ENCODE assay signal across 21 mouse cellular contexts in genomic region chr10:127147135-127147534, GRCm38 (mm10). TPM values are rescaled to one million over a fixed set of nuclear protein-coding genes. Genes with fewer than 3 reads are reported as not detected.
DNase-seq lines count a peak whose midpoint lies in the region; ATAC-seq and TF ChIP-seq lines count a peak whose summit lies in the region.
"Had no signal": no experiment of that assay in that cellular context is flagged by ENCODE, and none has a peak within 500 bp of the region (broad histone marks: within the 10 kb centered on the region; RNA-seq: fewer than 3 reads in every experiment).

No protein-coding gene starts in this region.

- no peak for TF ChIP-seq POLR2A in lung, adult 2 months (IDR thresholded peaks at IDR 0.05; ENCODE audit: borderline replicate concordance, extremely low read depth, low read depth, low read length)

- DNase-seq in lung, postnatal 0 days (ENCODE audit: low spot score) = peak; percentile 45
- no peak for DNase-seq in lung, adult 2 months
- peak; percentile 55 for DNase-seq in kidney, adult 9 months
- no peak for DNase-seq in natural killer cell, adult 2 months (ENCODE audit: low spot score in 2 of 2)
- DNase-seq: cerebellum, adult 18-20 months; cerebellum, postnatal 25 days; embryo, embryonic 11 days; heart, postnatal 36 days; lung, embryonic 14.5 days; retina, postnatal 1 day; thymus, adult 2 months had no signal

- WGBS in heart, embryonic 16.5 days = 59% methylated on average over 6 of the region's 6 CpGs
- WGBS in heart, embryonic 12.5 days = 72% methylated on average over 6 of the region's 6 CpGs
- WGBS in lung, postnatal 0 days = 56% methylated on average over 6 of the region's 6 CpGs
- 60% methylated on average over 6 of the region's 6 CpGs for WGBS in lung, adult 2 months

- no peaks in the 10 kb centered on the region for H3K27me3 ChIP-seq in heart, embryonic 16.5 days (ENCODE audit: control insufficient read depth, insufficient read depth, low read length)
- H3K27me3 ChIP-seq in heart, embryonic 12.5 days (replicated peaks) = no peaks in the 10 kb centered on the region
- no peaks in the 10 kb centered on the region for H3K27me3 ChIP-seq in lung, postnatal 0 days (replicated peaks; ENCODE audit: insufficient read depth, low read length)
- H3K27me3 ChIP-seq: embryonic facial prominence, embryonic 15.5 days; intestine, embryonic 15.5 days had no signal

- H3K4me1 ChIP-seq in heart, embryonic 16.5 days (ENCODE audit: control insufficient read depth, insufficient read depth, low read length) = peaks cover 4% of the 10 kb centered on the region; the same call in 1 of the 2 replicates
- H3K4me1 ChIP-seq in heart, embryonic 12.5 days (replicated peaks) = no peaks in the 10 kb centered on the region
- H3K4me1 ChIP-seq in lung, postnatal 0 days (ENCODE audit: insufficient read depth, low read depth, low read length) = no peaks in the 10 kb centered on the region
- H3K4me1 ChIP-seq in lung, adult 2 months (ENCODE audit: control insufficient read depth, insufficient read depth, low read length) = no peaks in the 10 kb centered on the region
- H3K4me1 ChIP-seq: embryonic facial prominence, embryonic 15.5 days; intestine, embryonic 15.5 days; limb, embryonic 15.5 days had no signal

- no peak for ATAC-seq in heart, embryonic 16.5 days (replicated peaks; ENCODE audit: extremely low read depth, insufficient read depth, low FRiP score)
- ATAC-seq in heart, embryonic 12.5 days (ENCODE audit: insufficient number of reproducible peaks, low FRiP score) = no peak
- peak; percentile 68 for ATAC-seq in lung, postnatal 0 days
- no peak for ATAC-seq in frontal cortex, adult (ENCODE audit: low TSS enrichment)
- ATAC-seq: forebrain, embryonic 16.5 days; intestine, embryonic 15.5 days had no signal

- peak; percentile 28; the same call in 1 of the 2 replicates for TF ChIP-seq EP300 in lung, postnatal 0 days (IDR thresholded peaks at IDR 0.05)

- peak overlapping the region; percentile 37; the same call in 1 of the 2 replicates for H3K27ac ChIP-seq in heart, embryonic 16.5 days (ENCODE audit: low read length)
- H3K27ac ChIP-seq in heart, embryonic 12.5 days (ENCODE audit: poor library complexity, severe bottlenecking) = no peak overlapping the region
- no peak overlapping the region for H3K27ac ChIP-seq in lung, postnatal 0 days (ENCODE audit: low read length)
- H3K27ac ChIP-seq: embryonic facial prominence, embryonic 15.5 days; hindbrain, embryonic 14.5 days; intestine, embryonic 15.5 days; limb, embryonic 15.5 days had no signal

- no peaks in the 10 kb centered on the region for H3K36me3 ChIP-seq in heart, embryonic 16.5 days (ENCODE audit: control insufficient read depth, insufficient read depth)
- H3K36me3 ChIP-seq in heart, embryonic 12.5 days = no peaks in the 10 kb centered on the region
- H3K36me3 ChIP-seq in lung, postnatal 0 days (ENCODE audit: insufficient read depth, low read length) = no peaks in the 10 kb centered on the region
- H3K36me3 ChIP-seq: embryonic facial prominence, embryonic 15.5 days; intestine, embryonic 15.5 days; limb, embryonic 15.5 days had no signal

- no peak for TF ChIP-seq CTCF in lung, postnatal 0 days (IDR thresholded peaks at IDR 0.05)
- no peak for TF ChIP-seq CTCF in lung, adult 2 months (IDR thresholded peaks at IDR 0.05; ENCODE audit: insufficient read depth, low read length)

- no peak overlapping the region for H3K4me2 ChIP-seq in heart, embryonic 16.5 days (ENCODE audit: low read depth, low read length)
- no peak overlapping the region for H3K4me2 ChIP-seq in heart, embryonic 12.5 days
- no peak overlapping the region for H3K4me2 ChIP-seq in lung, postnatal 0 days (replicated peaks; ENCODE audit: low read depth, low read length)
- H3K4me2 ChIP-seq: embryonic facial prominence, embryonic 15.5 days; heart, embryonic 11.5 days; hindbrain, embryonic 14.5 days; intestine, embryonic 15.5 days; limb, embryonic 15.5 days; lung, embryonic 14.5 days; midbrain, embryonic 11.5 days had no signal

- H3K4me3 ChIP-seq in heart, embryonic 16.5 days (ENCODE audit: low read length) = no peak overlapping the region
- H3K4me3 ChIP-seq in heart, embryonic 12.5 days = no peak overlapping the region
- no peak overlapping the region for H3K4me3 ChIP-seq in lung, postnatal 0 days (ENCODE audit: low read depth, low read length)
- no peak overlapping the region for H3K4me3 ChIP-seq in lung, adult 2 months (replicated peaks; ENCODE audit: extremely low read depth, low read depth, low read length)
- H3K4me3 ChIP-seq: embryonic facial prominence, embryonic 15.5 days; intestine, embryonic 15.5 days; limb, embryonic 15.5 days had no signal

- H3K9ac ChIP-seq in heart, embryonic 16.5 days (ENCODE audit: low read length) = no peak overlapping the region
- H3K9ac ChIP-seq in heart, embryonic 12.5 days = no peak overlapping the region
- H3K9ac ChIP-seq in lung, postnatal 0 days (replicated peaks; ENCODE audit: low read depth) = no peak overlapping the region
- H3K9ac ChIP-seq: embryonic facial prominence, embryonic 15.5 days; hindbrain, embryonic 14.5 days; intestine, embryonic 15.5 days; limb, embryonic 15.5 days; lung, embryonic 14.5 days had no signal

- no peaks in the 10 kb centered on the region for H3K9me3 ChIP-seq in heart, embryonic 16.5 days (replicated peaks; ENCODE audit: control insufficient read depth, low read length)
- H3K9me3 ChIP-seq in heart, embryonic 12.5 days (replicated peaks) = no peaks in the 10 kb centered on the region; the same call in 1 of the 2 replicates
- no peaks in the 10 kb centered on the region for H3K9me3 ChIP-seq in lung, postnatal 0 days (ENCODE audit: low read length)
- H3K9me3 ChIP-seq: embryonic facial prominence, embryonic 15.5 days; intestine, embryonic 15.5 days; limb, embryonic 15.5 days had no signal

RNA-seq across cellular contexts. Expression of gene B4galnt1, which starts 17.9 kb away (rescaled TPM):
- 3.4 and 6.5 TPM in 2 replicates for polyA plus RNA-seq in heart, embryonic 16.5 days (2015; fragmentation: Nextera tagmentation; extraction: Ambion mirVana)
- polyA plus RNA-seq in heart, embryonic 12.5 days (2016; fragmentation: Nextera tagmentation; extraction: Ambion mirVana) = 1.9 and 2.4 TPM in 2 replicates
- 9.1 and 9.6 TPM in 2 replicates for polyA plus RNA-seq in lung, postnatal 0 days (2015; fragmentation: Nextera tagmentation; extraction: Ambion mirVana)
- 70.8 and 81.2 TPM in 2 replicates for polyA plus RNA-seq in lung, adult 2 months (2012; rRNA removed)

RNA-seq across cellular contexts. Expression of gene Os9, which starts 26.2 kb away (rescaled TPM):
- 55.9 and 57.5 TPM in 2 replicates for polyA plus RNA-seq in heart, embryonic 16.5 days (2015; fragmentation: Nextera tagmentation; extraction: Ambion mirVana)
- 52.2 and 52.4 TPM in 2 replicates for polyA plus RNA-seq in heart, embryonic 12.5 days (2016; fragmentation: Nextera tagmentation; extraction: Ambion mirVana)
- polyA plus RNA-seq in lung, postnatal 0 days (2015; fragmentation: Nextera tagmentation; extraction: Ambion mirVana) = 112 and 113 TPM in 2 replicates
- 89.5 and 111 TPM in 2 replicates for polyA plus RNA-seq in lung, adult 2 months (2012; rRNA removed)

RNA-seq across cellular contexts. Expression of gene Slc26a10, which starts 33.3 kb away (rescaled TPM):
- 16.2 and 17.6 TPM in 2 replicates for polyA plus RNA-seq in heart, embryonic 16.5 days (2015; fragmentation: Nextera tagmentation; extraction: Ambion mirVana)
- polyA plus RNA-seq in heart, embryonic 12.5 days (2016; fragmentation: Nextera tagmentation; extraction: Ambion mirVana) = 20.2 and 21.0 TPM in 2 replicates
- polyA plus RNA-seq in lung, postnatal 0 days (2015; fragmentation: Nextera tagmentation; extraction: Ambion mirVana) = 1.0 and 1.1 TPM in 2 replicates
- polyA plus RNA-seq in lung, adult 2 months (2012; rRNA removed) = 3.5 and 7.4 TPM in 2 replicates

RNA-seq across cellular contexts. Expression of gene Arhgef25, which starts 42.7 kb away (rescaled TPM):
- 26.0 and 27.0 TPM in 2 replicates for polyA plus RNA-seq in heart, embryonic 16.5 days (2015; fragmentation: Nextera tagmentation; extraction: Ambion mirVana)
- polyA plus RNA-seq in heart, embryonic 12.5 days (2016; fragmentation: Nextera tagmentation; extraction: Ambion mirVana) = 21.3 and 23.1 TPM in 2 replicates
- 27.9 and 37.1 TPM in 2 replicates for polyA plus RNA-seq in lung, postnatal 0 days (2015; fragmentation: Nextera tagmentation; extraction: Ambion mirVana)
- 29.1 and 36.7 TPM in 2 replicates for polyA plus RNA-seq in lung, adult 2 months (2012; rRNA removed)

RNA-seq across cellular contexts. Expression of gene Dtx3, which starts 48.4 kb away (rescaled TPM):
- 69.9 and 72.5 TPM in 2 replicates for polyA plus RNA-seq in heart, embryonic 16.5 days (2015; fragmentation: Nextera tagmentation; extraction: Ambion mirVana)
- 74.3 and 75.1 TPM in 2 replicates for polyA plus RNA-seq in heart, embryonic 12.5 days (2016; fragmentation: Nextera tagmentation; extraction: Ambion mirVana)
- 47.5 and 47.8 TPM in 2 replicates for polyA plus RNA-seq in lung, postnatal 0 days (2015; fragmentation: Nextera tagmentation; extraction: Ambion mirVana)
- polyA plus RNA-seq in lung, adult 2 months (2012; rRNA removed) = 134 and 157 TPM in 2 replicates

Comparison
In these comparisons a context has a peak if more than half of its experiments do, and no peak if none do; other contexts are left out.
1. DNase-seq: peak in lung, postnatal 0 days (single experiment) and kidney, adult 9 months (single experiment); none in lung, adult 2 months (single experiment) and natural killer cell, adult 2 months (0 of 2).